Mouse (Mus musculus) T-helper 1 cell (primary cell): ENCODE data around the gene Mrgprd.

ENCODE experiments used
- in situ Hi-C: fragments of 300-600 bp; cut with MboI, MseI; formaldehyde crosslinking; loops from one replicate; pipeline ENCODE4 v1.15.1; 2025; ENCODE audit warnings: high pct_unique_total_duplicates

Mrgprd gene

DNA sequence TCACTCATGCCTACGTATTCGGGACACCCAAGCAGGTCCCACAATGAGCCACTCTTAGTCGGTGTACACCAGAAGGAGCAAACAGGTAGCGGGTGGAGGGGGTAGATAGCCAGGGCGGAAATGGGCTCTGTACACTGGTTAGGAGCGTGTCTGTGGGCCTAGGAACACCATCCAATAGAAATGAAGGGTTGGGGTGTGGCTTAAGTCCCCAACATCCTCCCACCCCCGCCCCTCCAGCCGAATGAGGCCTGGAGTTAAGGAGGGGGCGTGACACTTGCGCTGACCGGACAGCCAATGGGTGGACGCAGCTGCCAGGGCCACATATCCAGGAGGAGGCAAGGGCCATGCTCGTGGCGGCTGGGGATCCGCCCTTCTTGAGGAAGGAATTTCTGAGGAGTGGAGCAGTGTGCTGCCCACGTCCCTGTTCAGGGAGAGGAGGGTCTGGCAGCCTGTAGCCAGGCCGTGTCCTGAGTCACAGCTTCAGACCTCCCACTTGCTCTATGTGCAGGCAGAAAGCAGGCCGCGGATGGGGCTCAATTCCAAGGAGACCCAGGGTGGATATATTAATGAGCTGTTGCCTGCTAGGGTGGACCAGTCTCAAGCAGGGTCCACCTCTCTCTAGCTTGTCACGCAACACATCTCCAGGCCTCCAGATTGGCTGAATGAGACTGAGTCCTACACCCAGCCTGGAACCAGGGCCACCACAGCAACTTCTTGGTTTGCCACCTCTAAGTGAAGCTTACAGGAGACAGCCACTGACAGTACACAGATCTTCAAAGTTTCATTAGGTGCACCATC, 11.9 kb upstream of the Mrgprd start:
- in situ Hi-C loops = no loop called here

- in situ Hi-C loops = no loop called here
Observed at GRCm38 (mm10) chr7:145304153-145304552, 10.5 kb upstream of the Mrgprd start.

DNA sequence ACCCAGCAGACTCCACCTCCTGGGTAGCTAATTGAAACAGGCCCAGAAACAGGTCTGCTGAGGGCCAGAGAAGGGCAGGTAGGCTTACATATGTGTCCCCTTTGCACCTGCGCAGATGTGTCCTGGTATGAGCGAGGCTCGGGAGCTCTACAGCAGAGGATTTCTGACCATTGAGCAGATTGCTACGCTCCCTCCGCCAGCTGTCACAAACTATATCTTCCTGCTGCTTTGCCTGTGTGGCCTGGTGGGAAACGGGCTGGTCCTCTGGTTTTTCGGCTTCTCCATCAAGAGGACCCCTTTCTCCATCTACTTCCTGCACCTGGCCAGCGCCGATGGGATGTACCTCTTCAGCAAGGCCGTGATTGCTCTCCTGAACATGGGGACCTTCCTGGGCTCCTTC, 7.0 kb upstream of the Mrgprd start:
- in situ Hi-C loops = no loop called here

- in situ Hi-C loops = no loop called here
Observed at GRCm38 (mm10) chr7:145308061-145308675, 6.5 kb upstream of the Mrgprd start.

DNA sequence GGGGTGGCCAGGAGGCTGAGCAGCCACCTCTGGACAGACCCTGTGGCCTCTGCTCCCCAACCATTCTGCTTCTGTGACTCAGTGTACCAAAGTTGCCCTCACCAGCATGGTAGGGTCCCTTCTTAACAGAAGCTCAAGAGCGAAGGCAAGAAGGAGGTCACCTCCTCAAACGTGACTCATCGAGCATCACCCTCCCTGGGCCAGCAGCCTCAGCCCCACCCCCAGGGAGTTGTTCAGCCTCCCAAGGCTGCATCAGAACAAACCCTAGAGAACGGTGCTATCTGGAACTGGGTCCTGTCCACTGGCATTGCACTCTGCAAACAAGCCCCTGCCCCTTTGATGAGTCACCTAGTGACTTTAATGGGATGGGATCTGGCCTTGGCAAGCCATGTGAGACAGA, 5.8 kb upstream of the Mrgprd start:
- in situ Hi-C loops = no loop called here

GRCm38 (mm10) chr7:145309877-145310276, 4.8 kb upstream of the Mrgprd start:
- in situ Hi-C loops = no loop called here

GRCm38 (mm10) chr7:145310526-145310925, 4.1 kb upstream of the Mrgprd start:
- in situ Hi-C loops = no loop called here

DNA sequence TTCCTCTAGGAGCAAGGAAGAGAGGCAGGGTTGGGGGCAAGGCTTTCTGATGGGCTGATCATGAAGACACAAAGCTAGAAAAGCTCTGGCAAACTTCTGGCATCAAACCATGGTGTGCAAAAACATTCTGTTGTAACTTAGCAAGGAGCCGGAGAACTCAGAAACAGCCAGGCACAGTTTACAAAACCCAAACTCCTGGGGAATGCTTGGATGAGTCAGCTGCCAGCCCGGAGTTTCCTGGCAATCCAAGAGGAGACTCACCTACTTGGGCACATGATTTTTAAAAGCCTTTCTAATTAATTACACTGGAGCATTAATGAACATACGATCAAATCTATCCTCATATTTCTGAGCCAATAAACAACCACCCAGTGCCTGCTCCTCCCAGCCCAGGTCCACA, 2.5 kb upstream of the Mrgprd start:
- in situ Hi-C loops = no loop called here

- in situ Hi-C loops = no loop called here
Observed at GRCm38 (mm10) chr7:145317522-145317921, 2.9 kb downstream of the Mrgprd start.

DNA sequence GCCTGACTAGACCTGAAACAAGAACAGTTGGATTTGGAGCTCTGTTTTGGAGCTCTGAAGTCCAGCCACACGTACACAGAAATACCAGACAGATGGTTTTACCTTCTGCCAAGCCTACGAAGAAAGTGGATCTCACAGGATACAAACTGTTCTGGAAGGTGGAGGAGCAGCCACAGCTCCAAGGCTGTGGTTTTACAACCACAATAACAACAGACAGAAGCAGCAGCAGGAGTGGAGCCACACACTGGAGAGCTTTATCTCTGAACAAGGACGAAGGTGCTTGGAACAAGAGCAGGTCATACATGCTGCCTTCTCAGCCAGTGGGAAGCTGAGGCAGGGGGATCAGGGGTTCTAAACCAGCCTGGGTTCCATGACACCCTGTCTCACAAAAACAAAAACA, 4.8 kb downstream of the Mrgprd start:
- in situ Hi-C loops = no loop called here

DNA sequence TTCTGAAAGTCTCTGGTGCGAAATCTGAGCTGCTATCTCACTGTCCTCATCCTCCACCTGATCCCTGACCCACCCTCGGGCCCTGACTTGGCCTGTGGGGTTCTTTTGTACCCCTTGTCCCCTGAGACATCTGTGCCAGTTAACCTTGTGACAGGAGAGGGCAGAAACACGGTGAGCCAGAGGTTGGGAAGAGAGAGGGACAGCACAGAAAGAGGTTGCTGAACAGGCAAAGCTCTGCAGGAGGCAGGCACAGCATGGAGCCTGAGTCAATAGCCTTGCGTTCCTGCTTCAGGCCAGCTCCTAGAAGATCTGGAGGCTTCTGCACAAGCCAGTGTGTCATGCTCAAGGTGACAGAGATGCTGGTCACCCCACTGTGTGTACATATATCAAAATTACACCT, 9.0 kb downstream of the Mrgprd start:
- in situ Hi-C loops = loop anchor here (5.0 kb wide), 1 partner anchor 71 kb away; no protein-coding TSS in a partner anchor

DNA sequence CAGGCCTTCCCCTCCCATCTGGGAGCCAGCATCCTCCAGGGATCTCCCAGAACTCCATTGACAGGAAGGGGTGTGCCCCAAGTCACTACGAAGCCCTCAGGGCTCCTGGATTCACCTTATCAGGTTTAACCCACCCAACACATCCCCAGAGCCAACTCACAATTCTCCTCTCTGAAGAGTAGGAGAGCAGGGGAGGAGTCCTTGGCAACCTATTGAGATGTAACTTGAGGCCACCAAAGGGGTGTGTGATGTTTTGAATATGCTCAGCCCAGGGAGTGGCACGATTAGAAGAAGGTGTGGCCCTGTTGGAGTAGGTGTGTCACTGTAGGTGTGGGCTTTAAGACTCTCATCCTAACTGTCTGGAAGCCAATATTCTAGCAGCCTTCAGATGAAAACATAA, 11.1 kb downstream of the Mrgprd start:
- in situ Hi-C loops = no loop called here

GRCm38 (mm10) chr7:145329982-145330381, 15.3 kb downstream of the Mrgprd start:
- in situ Hi-C loops = no loop called here

DNA sequence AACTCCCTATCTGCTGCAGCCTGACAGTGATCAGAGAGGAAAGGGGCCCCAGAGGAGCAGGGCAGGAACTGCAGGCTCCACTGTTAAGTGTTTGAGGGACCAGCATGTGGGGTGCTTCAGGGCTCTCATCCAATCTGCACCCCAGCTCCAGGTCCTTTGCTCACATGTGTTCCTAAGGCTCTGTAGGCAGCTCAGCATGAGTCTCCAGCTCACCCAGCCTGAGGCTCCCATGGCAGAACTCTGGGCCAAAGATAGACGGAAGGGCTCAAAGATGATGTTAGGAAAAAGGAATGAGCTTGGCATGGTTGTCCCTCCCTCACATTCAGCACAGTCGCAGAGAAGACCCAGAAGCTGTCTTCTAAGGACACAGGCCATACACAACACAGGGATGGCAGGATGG, 16.0 kb downstream of the Mrgprd start:
- in situ Hi-C loops = no loop called here

GRCm38 (mm10) chr7:145332376-145333041, 17.9 kb downstream of the Mrgprd start:
- in situ Hi-C loops = no loop called here

DNA sequence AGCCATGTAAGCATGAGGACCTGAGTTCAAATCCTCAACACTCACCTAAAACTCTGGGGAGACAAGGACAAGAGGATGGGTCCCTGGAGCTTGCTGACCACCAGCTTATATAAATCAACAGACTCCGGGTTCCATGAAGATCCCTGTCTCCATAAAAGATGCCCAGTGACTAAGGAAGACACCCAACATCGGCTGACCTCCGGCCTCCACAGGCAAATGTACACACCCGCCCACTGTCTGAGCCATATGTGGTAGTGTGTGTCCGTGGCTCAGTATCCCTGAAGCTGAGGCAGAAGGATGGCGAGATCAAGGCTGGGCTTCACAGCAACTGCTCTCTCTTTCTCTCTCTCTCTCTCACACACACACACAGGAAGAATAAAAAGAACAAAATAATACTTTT, 19.3 kb downstream of the Mrgprd start:
- in situ Hi-C loops = no loop called here

- in situ Hi-C loops = loop anchor here (5.0 kb wide), 1 partner anchor 47 kb away; no protein-coding TSS in a partner anchor
Observed at GRCm38 (mm10) chr7:145334428-145335027, 19.9 kb downstream of the Mrgprd start.

DNA sequence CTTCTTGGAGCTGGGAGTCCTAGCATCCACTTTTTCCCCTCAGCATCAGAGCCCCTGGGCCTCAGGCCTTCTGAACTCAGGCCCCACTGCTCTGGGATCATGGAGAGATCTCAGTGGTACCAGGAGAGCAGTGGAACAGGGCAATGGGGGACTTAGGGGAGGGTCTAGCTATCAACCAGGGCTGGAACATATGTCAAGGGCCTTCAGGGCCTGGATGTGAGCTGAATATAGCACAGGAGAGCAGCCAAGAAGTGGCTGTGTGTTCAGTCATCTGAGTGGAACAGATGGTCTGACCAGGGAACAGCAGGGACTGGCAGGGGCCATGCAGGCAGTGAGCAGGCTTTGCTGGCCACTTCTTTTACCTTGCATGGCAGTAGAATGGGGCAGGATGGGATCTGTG, 20.6 kb downstream of the Mrgprd start:
- in situ Hi-C loops = loop anchor here (5.0 kb wide), 1 partner anchor 48 kb away; no protein-coding TSS in a partner anchor

DNA sequence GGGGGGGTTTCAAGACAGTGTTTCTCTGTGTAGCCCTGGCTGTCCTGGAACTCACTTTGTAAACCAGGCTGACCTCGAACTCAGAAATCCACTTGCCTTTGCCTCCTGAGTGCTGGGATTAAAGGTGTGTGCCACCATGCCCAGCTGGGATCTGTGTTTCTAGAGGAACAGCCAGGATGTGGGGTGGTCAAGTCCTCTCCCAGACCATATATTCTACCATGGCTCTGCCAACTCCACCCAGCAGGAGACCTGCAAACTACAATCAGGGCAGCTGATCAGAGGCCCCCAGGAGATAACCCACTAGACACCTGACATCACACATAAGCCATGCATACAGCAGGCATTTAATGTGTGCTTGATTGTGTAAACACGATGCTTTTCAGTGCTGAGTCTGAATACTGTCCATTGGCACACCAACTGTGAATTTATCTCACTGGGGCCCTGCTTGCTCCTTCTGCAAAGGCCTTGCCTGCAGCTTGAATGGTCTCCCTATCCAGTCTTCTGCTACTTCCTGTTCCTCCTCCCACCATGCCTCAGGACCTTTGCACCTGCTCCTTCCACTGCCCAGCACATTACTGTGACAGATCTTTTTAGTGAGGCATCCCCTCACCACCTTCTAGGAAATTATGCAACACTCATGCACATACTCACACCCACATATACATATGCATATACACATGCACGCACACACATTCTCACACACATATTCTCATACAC, 21.1 kb downstream of the Mrgprd start:
- in situ Hi-C loops = loop anchor here (5.0 kb wide), 1 partner anchor 48 kb away; no protein-coding TSS in a partner anchor

DNA sequence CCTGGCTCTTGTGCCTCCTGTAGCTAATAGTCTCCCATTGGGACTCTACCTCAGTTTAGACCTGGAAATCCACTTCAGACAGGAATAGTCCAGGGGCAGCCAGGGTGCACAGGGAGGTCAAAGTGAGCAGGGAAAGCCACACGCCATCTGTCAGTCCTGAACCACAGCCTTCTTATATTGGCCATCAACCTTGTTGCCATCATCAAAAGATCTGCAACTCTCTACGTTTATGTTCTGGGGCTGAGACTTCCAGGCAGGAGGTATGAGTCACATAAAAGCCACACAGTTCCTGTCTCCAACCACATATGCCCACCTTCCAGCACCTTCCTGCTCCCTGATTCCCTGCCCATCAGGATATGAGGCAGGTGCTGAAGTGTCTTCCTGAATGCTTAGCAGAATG, 23.3 kb downstream of the Mrgprd start:
- in situ Hi-C loops = loop anchor here (5.0 kb wide), 1 partner anchor 51 kb away; no protein-coding TSS in a partner anchor

GRCm38 (mm10) chr7:145340248-145340904, 25.7 kb downstream of the Mrgprd start:
- in situ Hi-C loops = no loop called here
